Mouse (Mus musculus) CH12.LX (cell line): ENCODE measurements around the gene Gm4881. TPM values are rescaled to one million over a fixed set of nuclear protein-coding genes. Genes with fewer than 3 reads are reported as not detected.

Source experiments
- DNase-seq: peaks from one replicate; pipeline ENCODE4 v3.0.0-alpha.2; 2013; ENCODE audit errors: extremely low read depth
- H3K27ac ChIP-seq: 2 replicates; pipeline ENCODE4 v1.5.1; 2012; ENCODE audit warnings: low read depth, mild to moderate bottlenecking, control low read depth, moderate library complexity; ENCODE audit not compliant: insufficient read depth
- H3K27me3 ChIP-seq: replicated peaks from 2 replicates; pipeline ENCODE3; 2012; ENCODE audit warnings: inconsistent platforms
- H3K36me3 ChIP-seq, 2 experiments: replicated peaks in 1 of 2; 2 replicates each; pipeline versions ENCODE3 to v1.6.1; 2012; ENCODE audit warnings: inconsistent platforms in 1 of 2, low read length in 1 of 2, mild to moderate bottlenecking in 1 of 2, mixed read lengths in 1 of 2, moderate library complexity in 1 of 2; ENCODE audit not compliant: control insufficient read depth in 1 of 2, insufficient read depth in 1 of 2
- H3K4me1 ChIP-seq, 2 experiments: 2 replicates each; pipeline ENCODE4 v1.6.1; 2012; ENCODE audit warnings: inconsistent platforms in 1 of 2, moderate library complexity in 1 of 2; ENCODE audit not compliant: insufficient read depth in 2 of 2, control insufficient read depth in 1 of 2
- H3K4me2 ChIP-seq: 2 replicates; pipeline ENCODE4 v1.6.1; 2012; ENCODE audit warnings: low read depth, mild to moderate bottlenecking, control low read depth; ENCODE audit not compliant: poor library complexity, insufficient read depth, severe bottlenecking
- H3K4me3 ChIP-seq, 3 experiments: fragments of 150-350 bp in 1 of 3; sonication (generic) in 1 of 3; replicated peaks in 1 of 3; 2 replicates each; pipeline versions ENCODE3 to v1.5.1; 2011 to 2012; ENCODE audit warnings: low read depth in 2 of 3, low read length in 2 of 3, mild to moderate bottlenecking in 2 of 3, moderate library complexity in 2 of 3, control low read depth in 1 of 3, improper control_type of control experiment in 1 of 3, inconsistent platforms in 1 of 3, mixed read lengths in 1 of 3; ENCODE audit not compliant: poor library complexity in 1 of 3
- H3K79me2 ChIP-seq: replicated peaks from 2 replicates; pipeline ENCODE4 v1.6.1; 2012; ENCODE audit warnings: mild to moderate bottlenecking, moderate library complexity; ENCODE audit not compliant: control insufficient read depth, poor library complexity, insufficient read depth, severe bottlenecking; ENCODE audit errors: extremely low read depth
- H3K9ac ChIP-seq: 2 replicates; pipeline ENCODE4 v1.6.1; 2012; ENCODE audit warnings: low read depth, mild to moderate bottlenecking, control low read depth, moderate library complexity; ENCODE audit not compliant: insufficient read depth
- H3K9me3 ChIP-seq: replicated peaks from 2 replicates; pipeline ENCODE3; 2012; ENCODE audit warnings: low read length, inconsistent platforms, mixed read lengths
- BHLHE40 ChIP-seq: IDR thresholded peaks from 2 replicates; pipeline ENCODE4 v1.6.1; 2011; ENCODE audit warnings: mild to moderate bottlenecking, low read depth, low read length, improper control_type of control experiment
- CHD1 ChIP-seq: IDR thresholded peaks from 2 replicates; pipeline ENCODE4 v1.6.1; 2012; ENCODE audit warnings: low read depth, low read length, improper control_type of control experiment, inconsistent platforms
- CHD2 ChIP-seq: IDR thresholded peaks from 2 replicates; pipeline ENCODE4 v1.6.1; 2011; ENCODE audit warnings: low read length, improper control_type of control experiment
- ETS1 ChIP-seq: conservative IDR thresholded peaks from 2 replicates; pipeline ENCODE4 v1.6.1; 2012; ENCODE audit warnings: low read depth, mild to moderate bottlenecking, inconsistent platforms, low read length, improper control_type of control experiment, moderate library complexity
- HCFC1 ChIP-seq: IDR thresholded peaks from 2 replicates; pipeline ENCODE4 v1.6.1; 2012; ENCODE audit warnings: low read depth, mild to moderate bottlenecking, inconsistent platforms, low read length, improper control_type of control experiment
- JUN ChIP-seq: IDR thresholded peaks from 2 replicates; pipeline ENCODE4 v1.6.1; 2011; ENCODE audit warnings: low read depth, mild to moderate bottlenecking, low read length, improper control_type of control experiment, moderate library complexity; ENCODE audit not compliant: insufficient read depth
- JUND ChIP-seq: conservative IDR thresholded peaks from 2 replicates; pipeline ENCODE4 v1.6.1; 2011; ENCODE audit warnings: low read depth, low read length, improper control_type of control experiment
- MAFK ChIP-seq: IDR thresholded peaks from 2 replicates; pipeline ENCODE4 v1.6.1; 2011; ENCODE audit warnings: low read length, improper control_type of control experiment; ENCODE audit not compliant: insufficient replicate concordance
- MAZ ChIP-seq: IDR thresholded peaks from 2 replicates; pipeline ENCODE4 v1.6.1; 2012; ENCODE audit warnings: low read depth, mild to moderate bottlenecking, inconsistent platforms, low read length, improper control_type of control experiment, moderate library complexity
- MEF2A ChIP-seq: IDR thresholded peaks from 2 replicates; pipeline ENCODE4 v1.6.1; 2014; ENCODE audit warnings: low read depth, mild to moderate bottlenecking, inconsistent platforms, low read length, improper control_type of control experiment, borderline replicate concordance
- MYC ChIP-seq: IDR thresholded peaks from 2 replicates; pipeline ENCODE4 v1.6.1; 2011; ENCODE audit warnings: low read depth, mild to moderate bottlenecking, improper control_type of control experiment, low read length
- NELFE ChIP-seq: IDR thresholded peaks from 2 replicates; pipeline ENCODE4 v1.6.1; 2011; ENCODE audit warnings: low read depth, low read length, improper control_type of control experiment
- POLR2A ChIP-seq: IDR thresholded peaks from 2 replicates; pipeline ENCODE4 v1.6.1; 2011; ENCODE audit warnings: low read depth, mild to moderate bottlenecking, improper control_type of control experiment, low read length
- POLR2AphosphoS2 ChIP-seq: IDR thresholded peaks from 2 replicates; pipeline ENCODE4 v1.6.1; 2011; ENCODE audit warnings: low read depth, low read length, improper control_type of control experiment
- RCOR1 ChIP-seq: conservative IDR thresholded peaks from 2 replicates; pipeline ENCODE4 v1.6.1; 2012; ENCODE audit warnings: low read depth, mild to moderate bottlenecking, inconsistent platforms, low read length, improper control_type of control experiment
- SMC3 ChIP-seq: IDR thresholded peaks from 2 replicates; pipeline ENCODE4 v1.6.1; 2011; ENCODE audit warnings: low read depth, low read length, improper control_type of control experiment
- TBP ChIP-seq: conservative IDR thresholded peaks from 2 replicates; pipeline ENCODE4 v1.6.1; 2011; ENCODE audit warnings: low read depth, low read length, improper control_type of control experiment
- USF2 ChIP-seq: conservative IDR thresholded peaks from 2 replicates; pipeline ENCODE4 v1.6.1; 2011; ENCODE audit warnings: low read depth, low read length, improper control_type of control experiment
- ZNF384 ChIP-seq: IDR thresholded peaks from 2 replicates; pipeline ENCODE4 v1.6.1; 2012; ENCODE audit warnings: low read depth, low read length, improper control_type of control experiment, inconsistent platforms
- dilution Hi-C: fragments of 300-500 bp; cut with MboI; formaldehyde crosslinking; loops from 2 replicates; pipeline ENCODE4 v1.14.3; 2020; ENCODE audit warnings: low sequenced_read_pairs; ENCODE audit not compliant: extremely low pct_unique_long_range_greater_than_20kb, extremely low pct_ligation_motif_present
- in situ Hi-C: fragments of 300-500 bp; cut with MboI; formaldehyde crosslinking; loops from 3 replicates; pipeline ENCODE4 v1.14.3; 2019; ENCODE audit warnings: low sequenced_read_pairs, low pct_ligation_motif_present, low pct_unique_long_range_greater_than_20kb, mixed read lengths
- polyA plus RNA-seq: library from polyadenylated mRNA; unstranded; fragments of >175 nt; gene quantifications from 2 replicates; pipeline ENCODE4 v1.2.1, GENCODE M21; 2012; ENCODE audit warnings: low read depth; ENCODE audit not compliant: insufficient read length
- total RNA-seq, 2 experiments: library from RNA; depleted of rRNA; stranded (reverse); fragments of 300-350 nt in 1 of 2; fragments of >200 nt in 1 of 2; gene quantifications; 2 replicates each; pipeline ENCODE4 v1.2.3; 2012 to 2014

Gm4881 gene
- total and polyA plus RNA-seq, 3 experiments, result not detected

DNA sequence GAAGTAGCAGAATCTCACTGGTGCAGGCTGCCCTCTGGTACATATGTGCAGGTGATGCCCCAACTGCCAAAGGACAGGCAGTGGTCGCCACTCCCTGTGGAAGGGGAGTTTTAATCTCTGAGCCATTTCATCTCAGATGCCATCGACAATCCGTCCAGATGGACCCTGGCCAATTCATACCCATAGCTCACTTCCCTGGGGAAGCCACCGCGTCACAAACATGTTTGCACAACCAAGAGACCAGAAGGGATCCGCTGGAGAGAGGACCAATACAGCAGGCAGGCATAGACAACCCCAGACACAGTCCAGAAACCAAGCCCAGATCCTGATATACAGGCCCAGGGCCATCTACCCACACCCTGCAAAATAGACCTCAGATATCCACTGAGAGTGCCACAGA is 13.8 kb downstream of the Gm4881 start:
- Histone ChIP-seq H3K4me3 (no peak overlapping the region), H3K9me3 (no peaks in the 10 kb centered on the region), H3K36me3 (peaks cover 22 to 40% of the 10 kb centered on the region in 2 experiments), H3K4me1 (peaks cover 0 to 3% of the 10 kb centered on the region in 2 experiments; a peak in 1 of 4 replicates), H3K27me3 (peaks cover 9% of the 10 kb centered on the region), H3K79me2 (no peaks in the 10 kb centered on the region), H3K9ac (no peak overlapping the region), H3K27ac (no peak overlapping the region), H3K4me2 (no peak overlapping the region)
- TF ChIP-seq NELFE (no peak), BHLHE40 (no peak), MAZ (no peak), MEF2A (no peak), ZNF384 (no peak), ETS1 (no peak), MYC (no peak), POLR2A (no peak), POLR2AphosphoS2 (no peak)
- in situ Hi-C loops, result no loop called here
- dilution Hi-C loops, result no loop called here
- no peak for DNase-seq

DNA sequence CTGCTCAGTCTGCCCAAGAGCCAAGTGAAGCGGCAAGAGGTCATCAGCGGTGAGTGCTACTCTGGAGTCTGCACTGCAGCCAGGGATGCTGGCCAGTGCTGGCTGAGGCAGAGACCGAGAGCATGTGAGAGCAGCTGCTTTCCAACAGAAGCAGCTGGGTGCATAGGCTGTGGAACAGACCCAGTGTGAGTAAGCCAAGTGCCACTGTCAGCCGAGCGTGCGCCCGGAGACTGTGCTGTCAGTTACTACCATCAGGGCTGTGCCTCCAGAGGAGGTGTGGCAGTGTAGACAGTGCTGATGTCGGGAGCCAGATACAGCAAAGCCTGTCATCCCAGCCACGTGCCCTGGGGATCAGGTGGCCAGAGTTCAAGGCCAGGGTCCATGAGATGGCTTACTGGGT is 24.6 kb downstream of the Gm4881 start:
- H3K27ac ChIP-seq, result no peak overlapping the region; the same call in 1 of the 2 replicates
- H3K79me2 ChIP-seq, result no peaks in the 10 kb centered on the region
- no peak for TF ChIP-seq NELFE
- no peak for TF ChIP-seq JUND
- TF ChIP-seq TBP, result no peak
- no peak for TF ChIP-seq BHLHE40
- H3K9me3 ChIP-seq, result no peaks in the 10 kb centered on the region
- in situ Hi-C loops (no loop called here), dilution Hi-C loops (no loop called here)
- no peaks in the 10 kb centered on the region for H3K4me1 ChIP-seq
- no peak overlapping the region for H3K4me2 ChIP-seq
- H3K9ac ChIP-seq, result no peak overlapping the region
- no peak overlapping the region for H3K4me3 ChIP-seq
- no peaks in the 10 kb centered on the region for H3K27me3 ChIP-seq
- H3K36me3 ChIP-seq, result peaks cover 79 to 81% of the 10 kb centered on the region in 2 experiments
- DNase-seq, result no peak

DNA sequence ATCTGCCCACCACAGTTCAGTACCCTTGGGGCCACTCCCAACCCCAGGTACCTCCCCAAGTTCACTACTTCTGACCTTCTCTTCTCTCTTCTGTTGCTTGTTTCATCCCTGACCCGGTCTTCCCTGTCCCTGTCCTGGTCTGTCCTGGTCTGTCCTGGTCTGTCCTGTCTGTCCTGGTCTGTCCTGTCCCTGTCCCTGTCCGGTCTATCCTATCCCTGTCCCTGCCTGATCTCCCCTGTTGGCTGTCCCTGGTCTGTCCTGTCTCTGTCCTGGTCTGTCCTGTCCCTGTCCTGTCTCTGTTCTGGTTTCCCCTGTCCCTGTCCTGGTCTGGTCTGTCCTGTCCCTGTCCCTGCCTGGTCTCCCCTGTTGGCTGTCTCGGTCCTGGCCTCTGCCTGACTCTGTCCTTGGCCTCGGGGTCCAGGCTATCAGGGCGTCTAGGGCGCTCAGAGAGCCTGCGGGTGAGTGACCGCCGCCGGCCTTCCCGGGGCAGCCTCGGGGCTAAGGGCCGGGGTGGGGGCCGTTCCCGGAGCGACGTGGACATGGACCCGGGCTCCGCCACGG is 25.5 kb downstream of the Gm4881 start:
- no peak for DNase-seq
- Histone ChIP-seq H3K4me1 (no peaks in the 10 kb centered on the region), H3K9me3 (no peaks in the 10 kb centered on the region), H3K9ac (no peak overlapping the region), H3K79me2 (no peaks in the 10 kb centered on the region), H3K27ac (no peak overlapping the region; the same call in 1 of the 2 replicates), H3K36me3 (peaks cover 72% of the 10 kb centered on the region in 2 experiments), H3K4me3 (no peak overlapping the region), H3K27me3 (no peaks in the 10 kb centered on the region), H3K4me2 (no peak overlapping the region)
- dilution Hi-C loops, result no loop called here
- in situ Hi-C loops, result no loop called here
- TF ChIP-seq ETS1 (no peak), HCFC1 (no peak), ZNF384 (no peak), CHD1 (no peak), JUND (no peak), CHD2 (no peak), MAFK (no peak), MAZ (no peak), JUN (no peak), SMC3 (no peak), RCOR1 (no peak), USF2 (no peak)
